Mouse (Mus musculus) small intestine, adult 2 months (tissue): ENCODE results near the gene Kdsr.

ENCODE experiments used
- CTCF ChIP-seq: fragments of 200-500 bp; IDR thresholded peaks from 2 replicates; pipeline ENCODE4 v1.5.1; 2012; ENCODE audit warnings: low read depth, mild to moderate bottlenecking, control low read depth, inconsistent platforms, low read length, moderate library complexity, mixed read lengths; ENCODE audit not compliant: insufficient replicate concordance, insufficient read length; ENCODE audit errors: extremely low read depth
- POLR2A ChIP-seq: fragments of 200-500 bp; IDR thresholded peaks from 2 replicates; pipeline ENCODE4 v1.6.1; 2012; ENCODE audit warnings: low read depth, mild to moderate bottlenecking, control low read depth, inconsistent platforms, low read length, moderate library complexity

GRCm38 (mm10) chr1:106795634-106796541, 36.4 kb upstream of the Kdsr start:
- no peak for TF ChIP-seq CTCF
- TF ChIP-seq POLR2A = no peak
